Mouse (Mus musculus): Measurements from ENCODE around the gene Snapc3.

Snapc3 gene

DNA sequence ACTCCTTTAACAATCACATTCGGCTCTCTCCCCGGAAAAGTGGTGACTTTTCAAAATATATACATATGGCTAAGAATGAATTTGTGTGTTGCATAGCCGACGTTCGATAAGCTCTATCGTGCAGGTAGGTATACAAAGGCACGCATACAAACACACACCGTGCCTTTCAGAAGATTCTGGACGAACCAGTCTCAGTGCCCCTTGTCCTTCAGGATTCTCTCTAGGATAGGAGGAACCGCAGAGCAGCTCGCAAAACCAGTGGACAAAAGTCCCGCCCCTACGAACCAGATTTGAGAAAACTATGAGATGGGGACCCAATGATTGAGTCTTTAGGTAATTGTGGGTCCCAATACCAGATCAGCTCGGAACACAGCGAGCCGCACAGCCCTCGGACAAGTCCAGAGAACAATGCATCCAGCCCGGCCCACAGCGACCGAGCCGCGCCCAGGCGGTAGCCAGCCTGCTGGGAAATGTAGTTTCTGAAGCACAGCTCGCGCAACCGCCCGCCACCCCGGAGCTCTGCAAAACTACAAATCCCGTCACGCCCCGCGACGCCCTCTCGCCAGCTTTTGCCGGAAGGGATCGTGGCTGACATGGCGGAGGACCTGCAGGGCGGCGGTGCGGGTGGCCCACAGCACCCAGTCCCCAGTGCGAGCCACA, at the start of gene Snapc3:
Gene Snapc3 (plus strand): TSS at position 565 of the 660 bp plus-strand sequence.
- in situ Hi-C loops (cut with MboI; ENCODE audit: low sequenced_read_pairs), result no loop called here

DNA sequence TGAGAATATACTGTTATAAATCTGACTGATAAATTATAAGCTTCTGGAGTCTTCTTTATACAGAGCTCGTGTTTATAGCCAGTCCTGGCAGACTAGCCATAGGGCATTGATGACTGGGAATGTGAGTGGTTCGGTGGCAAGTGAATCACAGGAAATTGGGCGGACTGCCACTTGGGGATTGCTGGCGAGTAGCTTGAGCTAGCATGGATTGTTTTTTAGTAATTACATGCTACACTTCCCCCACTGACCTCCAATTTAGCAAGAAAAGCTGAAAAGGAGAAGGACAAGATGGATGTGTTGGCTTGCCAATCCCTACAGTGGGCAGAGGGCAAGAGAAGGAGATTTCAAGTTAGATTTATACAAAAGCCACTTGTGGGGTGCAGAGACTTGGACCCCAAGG, 44.1 kb upstream of the Snapc3 start:
- in situ Hi-C loops (cut with MboI; ENCODE audit: low sequenced_read_pairs), result no loop called here

DNA sequence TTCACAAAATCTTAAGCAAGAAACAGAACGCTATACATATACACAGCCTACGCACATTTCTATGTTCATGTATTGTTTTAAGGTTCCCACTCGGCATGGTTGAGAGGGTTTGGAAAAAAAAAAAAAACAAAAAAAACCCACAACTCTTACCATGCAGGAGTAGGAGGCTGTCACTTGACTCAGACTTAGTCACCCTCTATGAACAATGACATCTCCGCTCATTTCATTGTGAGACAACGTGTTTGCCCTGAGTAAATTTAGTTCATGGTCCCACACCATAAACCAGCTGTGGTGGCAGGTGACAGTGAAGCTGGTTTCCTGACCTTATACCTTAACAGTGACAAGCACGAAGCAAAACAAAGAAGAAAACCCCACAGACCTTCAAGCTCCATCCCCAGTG, 41.9 kb upstream of the Snapc3 start:
- in situ Hi-C loops (cut with MboI; ENCODE audit: low sequenced_read_pairs), result no loop called here

DNA sequence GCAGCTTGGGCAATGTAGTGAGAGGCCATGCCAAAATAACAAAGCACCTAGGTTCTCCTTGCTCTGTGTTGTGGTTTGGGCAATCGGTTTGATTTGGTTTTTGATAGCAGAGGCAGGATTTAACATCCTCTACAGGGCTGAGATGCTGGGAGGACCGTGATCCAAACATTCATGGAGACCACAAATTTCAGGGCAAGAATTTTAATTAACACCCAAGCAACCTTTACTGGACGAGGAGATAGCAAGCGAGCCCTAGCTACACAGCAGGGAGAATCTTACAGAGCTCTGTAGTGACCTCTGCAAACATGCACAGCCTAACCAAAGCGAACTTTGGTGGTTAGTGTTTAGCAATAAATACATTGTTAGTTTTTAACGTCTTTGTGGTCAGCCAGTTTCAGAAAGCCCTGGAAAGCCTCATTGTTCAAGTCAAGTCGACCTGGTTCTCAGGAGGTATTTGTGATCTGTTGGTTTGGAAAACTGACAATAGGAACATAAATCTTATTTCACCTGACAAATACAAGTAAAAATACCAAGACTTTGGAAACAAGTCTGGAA, 41.0 kb upstream of the Snapc3 start:
- in situ Hi-C loops (cut with MboI; ENCODE audit: low sequenced_read_pairs), result no loop called here

DNA sequence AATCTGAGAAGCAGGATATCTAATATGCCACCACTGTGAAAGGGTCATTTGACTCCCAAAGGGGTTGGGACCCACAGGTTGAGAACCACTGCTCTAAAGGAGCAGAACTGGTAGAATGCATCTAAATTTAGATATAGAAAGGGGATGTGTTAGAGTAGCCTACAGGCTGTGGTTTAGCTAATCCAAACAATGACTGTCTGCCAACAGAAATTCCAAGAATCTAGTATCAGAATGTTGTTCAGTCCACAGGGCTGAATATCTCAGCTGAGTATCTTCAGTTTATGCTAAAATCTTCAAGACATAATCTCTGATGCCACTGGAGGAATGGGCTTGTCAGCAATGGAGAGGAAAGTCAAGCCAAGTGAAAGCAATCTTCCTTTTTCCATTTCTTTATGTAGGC, 38.5 kb upstream of the Snapc3 start:
- in situ Hi-C loops (cut with MboI; ENCODE audit: low sequenced_read_pairs), result no loop called here

DNA sequence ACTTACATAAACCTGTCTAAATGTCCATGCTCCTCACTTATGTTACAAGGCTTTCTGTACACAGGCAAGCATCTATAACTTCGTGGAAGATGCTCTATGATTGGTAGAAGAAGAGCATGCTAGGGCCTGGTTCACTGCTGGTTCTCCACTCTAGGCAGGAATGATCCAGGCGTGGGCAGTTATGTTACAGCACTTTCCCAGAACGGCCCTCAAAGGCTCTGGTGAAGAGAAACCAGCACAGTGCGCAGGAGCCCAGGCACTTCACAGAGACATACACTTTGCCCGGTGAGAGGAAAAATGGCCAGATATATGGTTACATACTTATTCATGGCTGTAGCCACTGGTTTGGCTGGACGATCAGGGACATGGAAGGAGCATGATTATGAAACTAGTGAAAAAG, 37.8 kb upstream of the Snapc3 start:
- in situ Hi-C loops (cut with MboI; ENCODE audit: low sequenced_read_pairs), result no loop called here

DNA sequence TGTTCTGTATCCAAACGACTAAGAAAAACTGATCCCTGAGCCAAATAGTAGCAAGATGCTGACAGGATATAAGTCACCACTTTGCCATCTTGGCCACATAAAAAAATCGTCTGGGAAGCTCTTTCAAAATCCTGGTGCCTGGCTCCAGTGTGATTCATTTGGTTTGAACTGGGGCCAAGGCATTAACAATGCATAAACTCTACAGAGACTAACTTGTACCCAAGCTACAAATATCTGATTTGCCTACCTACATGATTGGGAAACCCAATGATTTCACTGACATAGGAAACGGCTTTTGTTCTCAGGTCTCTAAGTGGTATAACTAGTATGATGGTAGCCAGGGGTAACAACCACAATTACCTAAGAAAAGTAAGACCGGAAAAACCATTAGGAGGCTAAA, 37.3 kb upstream of the Snapc3 start:
- in situ Hi-C loops (cut with MboI; ENCODE audit: low sequenced_read_pairs), result no loop called here

DNA sequence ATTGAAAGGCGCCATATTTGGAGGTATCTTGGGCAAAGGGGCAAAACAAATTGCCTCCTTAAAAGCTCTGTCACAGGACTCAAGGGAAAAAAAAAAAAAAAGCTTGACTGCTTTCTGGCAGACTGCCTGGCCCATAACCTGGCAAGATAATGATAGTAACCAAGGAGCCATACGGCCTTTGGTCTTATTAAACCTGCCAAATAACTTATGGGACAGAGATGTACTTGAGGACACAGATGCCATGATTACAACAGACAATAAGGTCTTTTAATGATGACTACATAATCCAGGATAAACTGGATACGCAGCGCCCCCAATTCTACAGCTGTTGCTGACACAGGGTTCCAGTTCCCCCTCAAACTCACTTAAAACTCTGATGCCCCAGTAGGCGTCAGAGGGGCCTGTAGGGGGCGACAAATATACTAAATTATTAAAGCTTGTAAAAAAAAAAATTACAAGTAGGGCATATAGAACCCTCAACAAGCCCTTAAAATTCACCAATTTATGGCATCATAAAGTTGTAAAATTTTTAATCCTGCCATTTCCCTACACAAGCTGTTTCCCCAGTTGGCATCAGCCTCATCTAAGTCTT, 33.5 kb upstream of the Snapc3 start:
- in situ Hi-C loops (cut with MboI; ENCODE audit: low sequenced_read_pairs), result no loop called here

DNA sequence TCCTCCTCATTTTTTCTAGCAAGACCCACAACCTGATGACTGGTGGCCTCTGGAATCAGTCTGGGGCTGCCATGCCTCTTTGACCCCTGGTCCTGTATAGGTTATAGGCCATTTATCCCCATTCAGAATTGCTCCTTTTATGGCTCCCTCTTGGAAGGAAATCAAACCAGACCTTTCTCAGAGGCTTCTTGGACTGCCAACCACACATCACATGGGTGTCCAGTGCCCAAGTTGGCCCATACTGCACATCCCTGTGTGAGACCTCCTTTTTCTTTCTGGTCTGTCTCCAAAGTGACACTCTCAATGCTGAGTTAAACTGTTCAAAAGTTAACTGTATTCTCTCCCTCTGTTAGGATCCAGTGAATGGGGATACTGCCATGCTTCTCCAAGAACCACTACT, 32.4 kb upstream of the Snapc3 start:
- in situ Hi-C loops (cut with MboI; ENCODE audit: low sequenced_read_pairs), result no loop called here

DNA sequence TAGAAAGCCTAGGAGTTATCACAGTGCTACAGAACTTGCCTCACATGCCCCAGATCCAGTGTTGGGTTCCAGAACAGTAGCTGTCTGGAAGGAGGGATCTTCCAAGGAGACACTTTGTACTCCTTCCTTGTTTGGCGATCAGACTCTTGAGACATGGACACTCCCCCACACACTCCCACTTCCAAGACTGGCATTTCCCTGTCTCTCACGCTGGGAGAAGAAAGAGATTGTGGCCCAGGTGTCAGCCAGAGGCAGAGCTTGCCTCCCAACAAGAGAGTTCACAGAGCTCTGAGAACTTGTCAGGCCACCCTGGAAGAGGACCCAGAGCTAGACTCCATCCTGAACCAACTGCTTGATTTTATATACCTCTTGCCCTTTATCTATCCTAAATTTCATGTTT, 27.0 kb upstream of the Snapc3 start:
- in situ Hi-C loops (cut with MboI; ENCODE audit: low sequenced_read_pairs), result no loop called here

DNA sequence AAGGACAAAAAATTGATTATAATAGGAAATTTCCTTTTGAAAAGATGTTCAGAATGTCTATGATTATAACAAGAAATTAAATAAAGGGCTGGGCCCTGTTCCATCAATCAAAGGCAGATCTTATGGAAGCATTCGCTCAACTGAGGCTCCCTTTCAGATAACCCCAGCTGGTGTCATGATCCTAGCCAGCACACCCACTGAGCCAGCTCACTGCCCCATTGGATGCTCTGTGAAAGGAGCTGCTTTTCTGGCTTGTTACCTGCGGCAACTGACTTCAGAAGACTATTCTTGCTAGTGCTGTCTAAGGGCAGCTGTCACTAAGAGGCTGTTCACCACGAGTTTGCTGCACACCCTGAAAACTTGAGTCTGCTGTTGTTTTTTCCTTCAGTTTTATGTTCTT, 25.6 kb upstream of the Snapc3 start:
- in situ Hi-C loops (cut with MboI; ENCODE audit: low sequenced_read_pairs), result no loop called here

DNA sequence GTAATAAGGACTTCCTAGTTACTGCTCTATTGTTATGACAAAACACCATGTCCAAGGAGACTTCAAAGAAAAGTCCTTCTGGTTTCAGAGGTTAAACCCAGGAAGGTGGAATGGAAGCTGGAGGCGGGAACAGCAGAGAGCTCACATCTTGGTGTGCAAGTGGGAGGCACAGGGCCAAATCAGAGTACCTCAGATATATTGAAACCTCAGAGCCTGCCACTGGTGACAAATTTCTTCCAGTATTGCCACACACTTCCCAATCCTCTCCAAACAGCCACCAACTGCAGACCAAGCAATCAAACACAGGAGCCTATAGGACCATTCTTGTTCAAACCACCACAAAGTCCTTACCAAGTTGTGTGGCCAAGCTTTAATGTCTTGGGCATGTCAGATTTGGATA, 23.8 kb upstream of the Snapc3 start:
- in situ Hi-C loops (cut with MboI; ENCODE audit: low sequenced_read_pairs), result no loop called here

DNA sequence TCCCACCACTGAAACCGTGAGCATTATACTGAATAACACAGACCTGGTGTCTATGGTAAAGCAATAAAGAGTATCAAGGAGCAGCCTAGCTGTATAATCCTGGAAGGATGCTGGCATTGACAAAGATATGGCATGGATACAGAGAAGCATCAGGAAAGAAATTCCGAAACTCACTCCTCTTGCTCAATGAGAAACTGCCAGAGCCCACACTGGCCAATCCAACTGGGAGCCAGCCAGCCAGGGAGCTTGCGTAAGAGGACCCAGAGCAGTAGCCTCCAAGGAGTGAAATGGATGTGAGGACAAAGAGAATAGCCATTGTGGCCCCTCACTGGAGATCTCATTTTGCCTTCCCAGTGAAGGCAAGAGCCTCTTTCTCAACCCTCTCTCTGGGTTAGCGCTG, 21.2 kb upstream of the Snapc3 start:
- in situ Hi-C loops (cut with MboI; ENCODE audit: low sequenced_read_pairs), result no loop called here

DNA sequence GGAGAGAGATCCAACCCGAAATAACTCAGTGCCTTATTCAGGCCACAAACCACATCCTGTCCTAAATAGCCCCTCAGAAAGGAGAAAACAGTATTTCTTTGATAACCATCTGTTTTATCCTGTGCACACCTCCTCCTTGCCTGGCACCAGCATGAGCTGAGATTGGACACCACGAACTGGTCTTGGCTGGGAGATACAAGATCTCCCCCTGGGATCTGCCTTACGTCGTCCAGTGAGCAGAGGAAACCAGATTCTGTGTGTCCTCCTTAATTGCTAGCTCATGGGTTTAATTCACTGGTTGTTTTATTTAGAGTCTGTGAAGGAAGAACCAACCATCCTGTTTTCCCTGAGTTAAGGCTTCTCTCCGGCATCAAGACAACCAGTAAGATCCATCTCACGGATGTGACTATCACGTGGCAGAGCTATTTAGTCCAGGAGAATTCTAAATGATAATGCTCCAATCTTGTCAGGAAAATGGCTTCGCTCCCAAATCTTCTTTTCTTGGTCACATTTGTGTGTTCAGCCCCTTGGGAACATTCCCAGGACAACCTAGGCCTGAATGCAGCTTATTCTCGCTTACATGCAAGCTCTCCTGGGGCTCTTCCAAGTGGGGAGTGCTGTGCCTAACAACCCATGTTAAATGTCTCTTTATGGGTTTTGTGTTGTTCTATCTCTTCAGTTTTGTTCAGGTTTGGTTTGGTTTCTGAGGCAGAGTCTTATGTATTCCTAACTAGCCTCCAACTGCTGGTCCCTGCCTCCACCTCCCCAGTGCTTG, 20.3 kb upstream of the Snapc3 start:
- in situ Hi-C loops (cut with MboI; ENCODE audit: low sequenced_read_pairs), result no loop called here

DNA sequence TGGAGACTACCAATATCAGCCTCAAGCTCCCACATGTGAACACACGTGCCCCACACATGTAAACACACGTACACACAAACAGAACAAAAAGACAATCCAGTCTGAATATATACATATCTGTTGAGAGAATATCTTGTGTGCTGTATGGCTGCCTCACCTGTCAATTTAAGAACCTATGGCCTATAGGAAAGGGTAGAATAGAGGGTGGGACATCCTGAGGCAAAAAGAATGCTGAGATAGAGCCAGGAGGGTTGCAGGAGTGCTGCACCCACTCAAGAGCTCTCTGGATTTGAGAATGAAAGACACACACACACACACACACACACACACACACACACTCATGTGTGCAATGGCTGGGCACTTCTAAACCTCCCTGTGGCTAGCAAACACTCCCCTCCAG, 19.0 kb upstream of the Snapc3 start:
- in situ Hi-C loops (cut with MboI; ENCODE audit: low sequenced_read_pairs), result no loop called here

DNA sequence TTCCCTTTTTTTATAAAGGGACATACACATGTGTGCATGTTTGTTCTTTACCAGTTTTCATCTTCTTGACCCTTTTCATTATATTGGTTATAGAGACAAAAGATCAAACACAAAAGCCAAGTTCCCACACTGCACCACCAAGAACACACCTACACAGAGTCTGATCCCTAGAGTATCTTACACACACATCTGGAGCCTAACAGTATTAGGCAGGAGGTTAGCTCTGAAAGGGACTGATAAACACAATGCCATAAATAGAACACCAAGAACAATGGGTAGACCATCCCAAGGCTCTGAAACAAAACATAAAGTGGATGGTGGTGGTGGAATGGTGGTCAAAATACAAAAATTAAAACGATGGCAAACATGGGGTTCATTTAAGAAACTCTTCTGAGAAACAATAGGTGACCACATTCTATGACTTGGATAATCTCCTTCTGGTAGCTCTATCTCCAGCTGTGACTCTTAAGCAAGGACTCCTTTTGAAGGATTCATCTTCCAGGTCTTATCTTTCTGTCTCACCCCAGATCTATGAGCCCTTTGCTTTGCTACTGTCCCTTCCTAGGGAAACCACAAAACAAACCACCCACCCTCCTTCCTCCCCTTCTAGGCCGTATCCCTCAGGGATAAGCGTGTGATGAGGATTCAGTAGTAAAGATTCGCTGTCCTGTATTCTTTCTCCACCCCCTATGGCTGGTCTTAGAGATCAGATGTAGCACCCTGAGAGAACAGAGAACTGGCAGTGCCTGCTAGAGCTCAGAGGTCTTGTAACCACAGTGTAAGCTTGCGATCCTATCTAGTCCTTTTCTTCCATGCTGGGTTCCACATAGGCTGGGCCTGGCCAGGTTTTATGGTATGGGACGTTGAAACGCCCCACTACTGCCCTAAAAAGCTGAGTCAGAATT, 16.6 kb upstream of the Snapc3 start:
- in situ Hi-C loops (cut with MboI; ENCODE audit: low sequenced_read_pairs), result no loop called here

DNA sequence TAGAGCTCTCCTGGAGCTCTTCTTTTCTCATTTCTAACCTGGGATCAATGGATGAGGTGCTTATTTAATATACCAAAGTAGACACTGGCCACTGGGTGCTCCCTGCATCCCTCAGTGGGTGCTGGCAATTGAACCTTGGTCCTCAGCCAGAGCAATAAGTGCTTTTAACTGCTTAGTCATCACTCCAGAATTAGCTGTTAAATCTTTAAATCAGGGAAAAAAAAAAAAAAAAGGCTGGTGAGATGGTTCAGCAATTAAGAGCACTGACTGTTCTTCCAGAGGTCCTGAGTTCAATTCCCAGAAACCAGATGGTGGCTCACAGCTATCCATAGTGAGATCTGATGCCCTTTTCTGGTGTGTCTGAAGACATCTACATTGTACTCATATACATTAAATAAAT, 15.8 kb upstream of the Snapc3 start:
- in situ Hi-C loops (cut with MboI; ENCODE audit: low sequenced_read_pairs), result no loop called here

DNA sequence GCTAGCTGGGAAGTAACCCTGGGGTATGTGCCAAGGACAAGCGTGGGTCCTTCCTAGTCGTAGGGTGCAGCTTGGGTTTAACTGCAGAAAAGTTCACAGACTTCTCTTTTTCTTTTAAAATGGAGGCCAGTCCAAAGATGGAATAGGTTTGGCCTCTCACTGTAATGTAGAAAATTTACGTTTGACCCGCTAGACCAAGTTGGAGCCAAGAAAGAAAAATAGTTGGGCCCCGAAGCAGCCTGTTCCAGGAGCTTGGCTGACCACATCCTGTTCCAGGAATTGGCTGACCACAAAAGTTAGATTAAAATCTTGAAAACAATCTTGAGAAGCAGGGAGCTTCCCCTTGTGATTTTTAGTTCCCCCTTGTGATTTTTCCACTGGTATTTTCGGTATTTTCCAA, 9.8 kb upstream of the Snapc3 start:
- in situ Hi-C loops (cut with MboI; ENCODE audit: low sequenced_read_pairs), result no loop called here

DNA sequence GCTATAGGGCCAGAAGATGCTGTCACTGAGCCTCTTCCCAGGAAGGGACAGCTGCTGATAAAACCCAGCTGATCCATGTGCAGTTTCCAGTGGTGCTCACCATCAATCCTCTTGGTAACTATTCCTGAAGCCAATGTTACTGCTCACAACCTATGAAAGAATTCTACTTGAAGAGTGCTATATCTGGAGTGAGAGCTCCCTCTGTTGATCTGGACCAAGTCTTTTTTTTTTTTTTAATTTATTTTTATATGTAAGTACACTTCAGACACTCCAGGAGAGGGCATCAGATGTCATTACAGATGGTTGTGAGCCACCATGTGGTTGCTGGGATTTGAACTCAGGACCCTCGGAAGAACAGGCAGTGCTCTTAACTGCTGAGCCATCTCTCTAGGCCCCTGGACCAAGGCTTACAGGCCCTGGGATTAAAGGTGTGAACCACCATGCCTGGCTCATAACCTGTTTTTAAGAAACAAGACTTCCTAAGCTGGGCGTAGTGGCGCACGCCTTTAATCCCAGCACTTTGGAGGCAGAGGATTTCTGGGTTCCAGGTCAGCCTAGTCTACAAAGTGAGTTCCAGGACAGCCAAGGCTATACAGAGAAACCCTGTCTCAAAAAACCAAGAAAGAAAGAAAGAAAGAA, 7.5 kb upstream of the Snapc3 start:
- in situ Hi-C loops (cut with MboI; ENCODE audit: low sequenced_read_pairs), result no loop called here

DNA sequence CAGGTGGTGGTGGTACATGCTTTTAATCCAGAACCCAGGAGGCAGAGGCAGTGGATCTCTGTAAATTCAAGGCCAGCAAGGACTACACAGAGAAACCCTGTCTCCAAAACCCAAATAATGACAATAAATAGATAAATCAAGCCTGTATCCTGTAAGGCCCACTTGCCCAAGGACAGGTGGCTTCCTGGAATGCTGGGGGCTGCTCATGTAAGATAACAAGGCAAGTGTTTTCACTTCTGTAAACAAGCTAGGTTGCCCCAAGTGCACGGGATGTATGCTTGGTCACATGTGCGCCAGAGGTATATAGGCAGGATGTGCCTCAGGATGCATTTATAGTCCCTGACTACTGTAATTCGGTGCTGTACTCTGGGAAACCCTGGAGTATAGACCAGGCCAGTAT, 5.5 kb upstream of the Snapc3 start:
- in situ Hi-C loops (cut with MboI; ENCODE audit: low sequenced_read_pairs), result no loop called here
